Comparison of ENCODE assay signal across 29 mouse cellular contexts in the genomic region with DNA sequence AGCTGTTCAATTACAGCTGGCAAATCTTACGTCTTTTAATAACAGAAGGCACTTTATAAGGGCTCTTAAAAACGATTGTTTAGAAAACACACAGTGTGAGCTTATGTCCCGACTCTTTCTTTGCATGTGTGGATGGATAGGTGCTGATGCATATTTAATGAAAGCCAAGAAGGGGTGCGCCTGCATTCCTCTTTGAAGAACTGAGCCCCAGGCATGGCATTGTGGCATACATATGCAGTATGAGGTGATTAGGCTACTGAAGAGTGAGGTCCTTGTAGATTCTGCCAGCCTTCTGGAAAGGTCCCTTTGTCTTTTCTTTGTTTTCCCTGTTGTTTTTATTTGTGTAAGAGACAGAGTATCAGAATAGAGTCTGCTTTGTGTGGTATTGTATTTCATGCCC. TPM values are rescaled to one million over a fixed set of nuclear protein-coding genes. Genes with fewer than 3 reads are reported as not detected.
A peak's percentile ranks its signal among the peaks of the same experiment; 100 is the strongest.
DNase-seq lines count a peak whose midpoint lies in the region; ATAC-seq lines count a peak whose summit lies in the region.
"Had no signal": no experiment of that assay in that cellular context is flagged by ENCODE, and none has a peak within 500 bp of the region (broad histone marks: within the 10 kb centered on the region; RNA-seq: fewer than 3 reads in every experiment).

No protein-coding gene starts in this region.

- DNase-seq in midbrain, embryonic 11.5 days (ENCODE audit: low spot score, missing footprints), result no peak
- DNase-seq in R1 (ENCODE audit: low read depth, low spot score), result peak; percentile 72
- DNase-seq in heart, postnatal 10 days, result no peak
- DNase-seq: adrenal gland, adult 2 months; adrenal gland, postnatal 36 days; cerebellum, adult 2 months; cerebellum, postnatal 25 days; gastrocnemius, postnatal 25 days; heart, adult 11 months; heart, postnatal 36 days; kidney, adult 8-10 months; kidney, postnatal 10 days; liver, embryonic 13.5 days; lung, adult 18-20 months; lung, postnatal 4 days had no signal

- 39% methylated on average over 4 of the region's 4 CpGs for WGBS in forebrain, embryonic 13.5 days
- 21% methylated on average over 4 of the region's 4 CpGs for WGBS in forebrain, embryonic 16.5 days
- WGBS in midbrain, embryonic 12.5 days, result 70% methylated on average over 4 of the region's 4 CpGs
- 75% methylated on average over 4 of the region's 4 CpGs for WGBS in midbrain, embryonic 11.5 days
- 44% methylated on average over 4 of the region's 4 CpGs for WGBS in midbrain, embryonic 15.5 days

- no peak overlapping the region for H3K9ac ChIP-seq in forebrain, embryonic 13.5 days
- no peak overlapping the region for H3K9ac ChIP-seq in forebrain, embryonic 16.5 days (replicated peaks; ENCODE audit: low read depth, low read length)
- H3K9ac ChIP-seq in midbrain, embryonic 12.5 days (replicated peaks), result no peak overlapping the region
- H3K9ac ChIP-seq in midbrain, embryonic 11.5 days (ENCODE audit: low read length), result no peak overlapping the region
- H3K9ac ChIP-seq in midbrain, embryonic 15.5 days, result no peak overlapping the region
- H3K9ac ChIP-seq: embryonic facial prominence, embryonic 15.5 days; heart, embryonic 15.5 days; limb, embryonic 15.5 days; liver, embryonic 13.5 days had no signal

- no peaks in the 10 kb centered on the region for H3K27me3 ChIP-seq in forebrain, embryonic 13.5 days
- no peaks in the 10 kb centered on the region for H3K27me3 ChIP-seq in forebrain, embryonic 16.5 days (replicated peaks; ENCODE audit: control insufficient read depth, insufficient read depth, low read length)
- no peaks in the 10 kb centered on the region for H3K27me3 ChIP-seq in midbrain, embryonic 12.5 days
- no peaks in the 10 kb centered on the region for H3K27me3 ChIP-seq in midbrain, embryonic 11.5 days (ENCODE audit: control insufficient read depth, insufficient read depth, low read length)
- H3K27me3 ChIP-seq in midbrain, embryonic 15.5 days (replicated peaks), result no peaks in the 10 kb centered on the region
- H3K27me3 ChIP-seq: embryonic facial prominence, embryonic 15.5 days; heart, embryonic 15.5 days; limb, embryonic 15.5 days; liver, embryonic 13.5 days had no signal

- H3K4me2 ChIP-seq in forebrain, embryonic 13.5 days, result no peak overlapping the region
- no peak overlapping the region for H3K4me2 ChIP-seq in forebrain, embryonic 16.5 days (ENCODE audit: low read length)
- no peak overlapping the region for H3K4me2 ChIP-seq in midbrain, embryonic 12.5 days (replicated peaks)
- H3K4me2 ChIP-seq in midbrain, embryonic 11.5 days, result no peak overlapping the region
- H3K4me2 ChIP-seq in midbrain, embryonic 15.5 days, result no peak overlapping the region
- H3K4me2 ChIP-seq: embryonic facial prominence, embryonic 15.5 days; heart, embryonic 15.5 days; limb, embryonic 15.5 days; liver, embryonic 13.5 days had no signal

- intact Hi-C loops in heart, postnatal 10 days (cut with DNase I), result no loop called here

- H3K9me3 ChIP-seq in forebrain, embryonic 13.5 days (replicated peaks), result no peaks in the 10 kb centered on the region
- no peaks in the 10 kb centered on the region for H3K9me3 ChIP-seq in forebrain, embryonic 16.5 days (ENCODE audit: control insufficient read depth, low read length)
- H3K9me3 ChIP-seq in midbrain, embryonic 12.5 days, result no peaks in the 10 kb centered on the region
- H3K9me3 ChIP-seq in midbrain, embryonic 11.5 days (ENCODE audit: control insufficient read depth, low read length), result no peaks in the 10 kb centered on the region
- H3K9me3 ChIP-seq in midbrain, embryonic 15.5 days, result no peaks in the 10 kb centered on the region
- H3K9me3 ChIP-seq: embryonic facial prominence, embryonic 10.5 days; embryonic facial prominence, embryonic 15.5 days; heart, embryonic 10.5 days; heart, embryonic 15.5 days; limb, embryonic 10.5 days; limb, embryonic 15.5 days; liver, embryonic 13.5 days had no signal

- peaks cover 13% of the 10 kb centered on the region for H3K4me1 ChIP-seq in forebrain, embryonic 13.5 days
- peaks cover 11% of the 10 kb centered on the region; the same call in 1 of the 2 replicates for H3K4me1 ChIP-seq in forebrain, embryonic 16.5 days (replicated peaks; ENCODE audit: control insufficient read depth, insufficient read depth, low read length)
- 0 out of 2 replicates have a peak, but pooled peaks cover 4% of the 10 kb centered on the region for H3K4me1 ChIP-seq in midbrain, embryonic 12.5 days
- no peaks in the 10 kb centered on the region for H3K4me1 ChIP-seq in midbrain, embryonic 11.5 days (ENCODE audit: control insufficient read depth, insufficient read depth, low read length)
- peaks cover 9% of the 10 kb centered on the region; the same call in 1 of the 2 replicates for H3K4me1 ChIP-seq in midbrain, embryonic 15.5 days
- H3K4me1 ChIP-seq: embryonic facial prominence, embryonic 10.5 days; embryonic facial prominence, embryonic 15.5 days; heart, embryonic 10.5 days; heart, embryonic 15.5 days; limb, embryonic 10.5 days; limb, embryonic 15.5 days; liver, embryonic 13.5 days; megakaryocyte, embryonic 14.5 days had no signal

- 0 out of 2 replicates have a peak overlapping the region, but pooled peaks have one; percentile 10 for H3K27ac ChIP-seq in forebrain, embryonic 13.5 days
- H3K27ac ChIP-seq in forebrain, embryonic 16.5 days (ENCODE audit: low read length), result no peak overlapping the region
- peak overlapping the region; percentile 16 for H3K27ac ChIP-seq in midbrain, embryonic 12.5 days (replicated peaks)
- H3K27ac ChIP-seq in midbrain, embryonic 11.5 days (ENCODE audit: low read depth, low read length), result no peak overlapping the region
- peak overlapping the region; percentile 40 for H3K27ac ChIP-seq in midbrain, embryonic 15.5 days
- H3K27ac ChIP-seq: embryonic facial prominence, embryonic 10.5 days; embryonic facial prominence, embryonic 15.5 days; heart, embryonic 10.5 days; heart, embryonic 15.5 days; limb, embryonic 10.5 days; limb, embryonic 15.5 days; liver, embryonic 13.5 days had no signal

- no peak overlapping the region for H3K4me3 ChIP-seq in forebrain, embryonic 13.5 days
- no peak overlapping the region for H3K4me3 ChIP-seq in forebrain, embryonic 16.5 days (replicated peaks; ENCODE audit: low read length)
- no peak overlapping the region for H3K4me3 ChIP-seq in midbrain, embryonic 12.5 days
- H3K4me3 ChIP-seq in midbrain, embryonic 11.5 days (ENCODE audit: low read depth, low read length), result no peak overlapping the region
- H3K4me3 ChIP-seq in midbrain, embryonic 15.5 days, result no peak overlapping the region
- H3K4me3 ChIP-seq: embryonic facial prominence, embryonic 10.5 days; embryonic facial prominence, embryonic 15.5 days; heart, embryonic 10.5 days; heart, embryonic 15.5 days; limb, embryonic 10.5 days; limb, embryonic 15.5 days; liver, embryonic 13.5 days; megakaryocyte, embryonic 14.5 days had no signal

- ATAC-seq in forebrain, embryonic 13.5 days, result 0 out of 2 replicates have a peak, but pooled peaks have one; percentile 33
- no peak for ATAC-seq in forebrain, embryonic 16.5 days
- ATAC-seq in midbrain, embryonic 12.5 days (ENCODE audit: low FRiP score, low read depth), result no peak
- ATAC-seq in midbrain, embryonic 11.5 days (ENCODE audit: low FRiP score), result no peak
- ATAC-seq in midbrain, embryonic 15.5 days (replicated peaks), result no peak
- ATAC-seq: intestine, embryonic 16.5 days; lung, postnatal 0 days; Patski had no signal

- no peaks in the 10 kb centered on the region for H3K36me3 ChIP-seq in forebrain, embryonic 13.5 days (ENCODE audit: poor library complexity, severe bottlenecking)
- no peaks in the 10 kb centered on the region for H3K36me3 ChIP-seq in forebrain, embryonic 16.5 days (ENCODE audit: control insufficient read depth, insufficient read depth)
- H3K36me3 ChIP-seq in midbrain, embryonic 12.5 days, result no peaks in the 10 kb centered on the region
- H3K36me3 ChIP-seq in midbrain, embryonic 11.5 days (ENCODE audit: control insufficient read depth, insufficient read depth, low read length), result no peaks in the 10 kb centered on the region; the same call in 1 of the 2 replicates
- H3K36me3 ChIP-seq in midbrain, embryonic 15.5 days (replicated peaks), result no peaks in the 10 kb centered on the region
- H3K36me3 ChIP-seq: embryonic facial prominence, embryonic 10.5 days; embryonic facial prominence, embryonic 15.5 days; heart, embryonic 10.5 days; heart, embryonic 15.5 days; limb, embryonic 10.5 days; limb, embryonic 15.5 days had no signal

RNA-seq across cellular contexts. Expression of a gene that starts 45.9 kb away (rescaled TPM):
- 191 and 194 TPM in 2 replicates for polyA plus RNA-seq in forebrain, embryonic 13.5 days (2015; fragmentation: Nextera tagmentation; extraction: Ambion mirVana)
- 156 and 176 TPM in 2 replicates for polyA plus RNA-seq in forebrain, embryonic 16.5 days (2015; fragmentation: Nextera tagmentation; extraction: Ambion mirVana)
- polyA plus RNA-seq in midbrain, embryonic 12.5 days (2016; fragmentation: Nextera tagmentation; extraction: Ambion mirVana), result 207 and 215 TPM in 2 replicates
- 277 and 302 TPM in 2 replicates for polyA plus RNA-seq in midbrain, embryonic 11.5 days (2014; fragmentation: Nextera tagmentation; extraction: Ambion mirVana)
- polyA plus RNA-seq in midbrain, embryonic 15.5 days (2015; fragmentation: Nextera tagmentation; extraction: Ambion mirVana), result 128 and 131 TPM in 2 replicates
- total RNA-seq in heart, postnatal 10 days (2021), result 100 to 1,000 TPM; 132 to 159 TPM

RNA-seq across cellular contexts. Expression of a gene that starts 48.4 kb away (rescaled TPM):
- polyA plus RNA-seq in forebrain, embryonic 13.5 days (2015; fragmentation: Nextera tagmentation; extraction: Ambion mirVana), result 0.84 and 0.85 TPM in 2 replicates
- polyA plus RNA-seq in forebrain, embryonic 16.5 days (2015; fragmentation: Nextera tagmentation; extraction: Ambion mirVana), result 1.6 and 2.0 TPM in 2 replicates
- 0.66 and 1.4 TPM in 2 replicates for polyA plus RNA-seq in midbrain, embryonic 12.5 days (2016; fragmentation: Nextera tagmentation; extraction: Ambion mirVana)
- 1.1 and 1.5 TPM in 2 replicates for polyA plus RNA-seq in midbrain, embryonic 11.5 days (2014; fragmentation: Nextera tagmentation; extraction: Ambion mirVana)
- polyA plus RNA-seq in midbrain, embryonic 15.5 days (2015; fragmentation: Nextera tagmentation; extraction: Ambion mirVana), result 2.0 and 2.7 TPM in 2 replicates
- 1 to 10 TPM; 3.0 to 3.8 TPM for total RNA-seq in heart, postnatal 10 days (2021)
- polyA plus RNA-seq: Patski had no signal

Comparison
In these comparisons a context has a peak if more than half of its experiments do, and no peak if none do; other contexts are left out.
1. H3K27ac ChIP-seq: peak in forebrain, embryonic 13.5 days (single experiment), midbrain, embryonic 12.5 days (single experiment) and midbrain, embryonic 15.5 days (single experiment); none in forebrain, embryonic 16.5 days (single experiment) and midbrain, embryonic 11.5 days (single experiment).